Mouse (Mus musculus) heart, embryonic 14.5 days (tissue): ENCODE results near the gene Flt3l. TPM values are rescaled to one million over a fixed set of nuclear protein-coding genes. Genes with fewer than 3 reads are reported as not detected.
"Not testable (repeated sequence)": the region's sequence is repeated elsewhere in the genome, so short reads cannot be mapped to it uniquely, and the experiment has no call there.

Experiments used
- ATAC-seq: fragments of 200-750 bp; cut with Nextera tagmentation; 2 replicates; pipeline ENCODE4 v1.8.0; 2017; ENCODE audit warnings: low read depth, moderate TSS enrichment; ENCODE audit not compliant: insufficient number of reproducible peaks, insufficient read depth, low FRiP score
- H3K27ac ChIP-seq, 2 experiments: fragments of 200-500 bp in 1 of 2; fragments of 300-500 bp in 1 of 2; sonication (generic) in 1 of 2; replicated peaks in 1 of 2; 2 replicates each; pipeline ENCODE4 v1.5.1; 2012 to 2014; ENCODE audit warnings: low read depth in 2 of 2, low read length in 2 of 2, control low read depth in 1 of 2, mild to moderate bottlenecking in 1 of 2, mixed read lengths in 1 of 2; ENCODE audit not compliant: control insufficient read depth in 1 of 2, insufficient read depth in 1 of 2
- H3K27me3 ChIP-seq: fragments of 300-500 bp; sonication (generic); 2 replicates; pipeline ENCODE4 v1.6.1; 2014; ENCODE audit warnings: mild to moderate bottlenecking, low read length, control low read depth; ENCODE audit not compliant: control insufficient read depth, insufficient read depth
- H3K36me3 ChIP-seq: fragments of 300-500 bp; sonication (generic); 2 replicates; pipeline ENCODE4 v1.6.1; 2014; ENCODE audit warnings: mild to moderate bottlenecking, control low read depth, low read length, mixed read lengths; ENCODE audit not compliant: control insufficient read depth, insufficient read depth
- H3K4me1 ChIP-seq, 2 experiments: fragments of 200-500 bp in 1 of 2; fragments of 300-500 bp in 1 of 2; sonication (generic) in 1 of 2; 2 replicates each; pipeline ENCODE4 v1.6.1; 2012 to 2014; ENCODE audit warnings: low read length in 2 of 2, control low read depth in 1 of 2, mixed read lengths in 1 of 2; ENCODE audit not compliant: control insufficient read depth in 2 of 2, insufficient read depth in 2 of 2
- H3K4me2 ChIP-seq: fragments of 300-500 bp; sonication (generic); 2 replicates; pipeline ENCODE4 v1.6.1; 2014; ENCODE audit warnings: mild to moderate bottlenecking, low read length
- H3K4me3 ChIP-seq, 2 experiments: fragments of 200-500 bp in 1 of 2; fragments of 300-500 bp in 1 of 2; sonication (generic) in 1 of 2; 2 replicates each; pipeline ENCODE4 v1.5.1; 2012 to 2014; ENCODE audit warnings: low read length in 2 of 2, mild to moderate bottlenecking in 2 of 2, control low read depth in 1 of 2, low read depth in 1 of 2, moderate library complexity in 1 of 2; ENCODE audit not compliant: control insufficient read depth in 1 of 2, insufficient read depth in 1 of 2
- H3K9ac ChIP-seq: fragments of 300-500 bp; sonication (generic); 2 replicates; pipeline ENCODE4 v1.6.1; 2014; ENCODE audit warnings: mild to moderate bottlenecking, low read length
- H3K9me3 ChIP-seq: fragments of 300-500 bp; sonication (generic); 2 replicates; pipeline ENCODE4 v1.6.1; 2016; ENCODE audit warnings: low read length, control low read depth; ENCODE audit not compliant: control insufficient read depth
- WGBS: fragments of 180-500 bp; shearing (Covaris S2); extraction: QIAGEN DNeasy Blood & Tissue Kit; methylation state at CpG from one replicate; pipeline ENCODE4 v1.1.7; 2014; 5-methylcytosine and 5-hydroxymethylcytosine counted together
- polyA plus RNA-seq: library from polyadenylated mRNA; unstranded; fragments of >200 nt; fragmentation: Nextera tagmentation; extraction: Ambion mirVana; gene quantifications from 2 replicates; pipeline ENCODE4 v1.2.1, GENCODE M21; 2014

The Flt3l gene
- polyA plus RNA-seq, 1 experiment from 2014 or later, result 1.3 TPM

DNA sequence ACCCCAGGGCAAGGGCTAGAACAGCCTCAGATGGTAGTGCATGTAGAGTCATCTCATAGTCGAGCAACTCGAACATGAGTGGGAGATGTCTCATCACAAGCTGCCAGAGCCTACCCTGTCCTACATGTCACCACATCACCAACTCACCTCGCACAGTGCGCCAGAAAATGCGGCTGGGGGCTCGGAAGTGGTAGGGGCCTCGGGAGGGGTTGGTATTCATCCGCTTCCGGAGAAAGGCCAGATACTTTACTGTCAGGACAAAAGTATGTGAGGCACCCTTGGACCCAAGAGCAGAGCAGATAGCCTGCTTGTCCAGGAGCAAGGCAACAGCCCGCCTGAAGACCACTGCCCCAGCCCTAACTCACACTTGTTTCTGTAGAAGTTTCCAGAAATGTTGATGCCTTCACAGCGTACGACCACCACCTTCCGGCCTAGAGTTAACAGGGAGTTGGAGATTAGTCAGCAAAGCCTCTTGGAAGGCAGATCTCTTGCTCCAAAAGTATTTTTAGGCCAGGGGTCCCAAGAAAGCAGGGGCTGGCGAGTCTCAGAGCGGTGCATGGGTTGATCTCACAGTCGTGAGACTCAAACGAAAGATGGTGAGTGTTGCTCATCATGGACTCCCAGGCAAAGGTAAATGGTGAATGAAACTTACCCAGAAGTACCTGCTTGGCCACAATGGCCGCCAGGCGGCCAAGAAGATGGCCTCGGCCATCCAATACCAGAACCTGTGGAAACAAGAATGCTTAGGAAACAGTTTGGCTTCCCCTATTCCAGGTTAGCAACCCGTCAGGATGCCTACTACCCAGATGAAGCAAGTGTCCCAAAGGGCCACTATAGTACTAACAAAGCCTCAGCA lies 9.2 kb downstream of the Flt3l start:
- peaks cover 24 to 37% of the 10 kb centered on the region in 2 experiments for H3K4me1 ChIP-seq
- peak overlapping the region; percentile 65 to 93 for H3K4me3 ChIP-seq
- H3K4me2 ChIP-seq, result peak overlapping the region; percentile 92
- peaks cover 42% of the 10 kb centered on the region for H3K36me3 ChIP-seq
- peak overlapping the region; percentile 99 for H3K9ac ChIP-seq
- H3K27ac ChIP-seq, result peak overlapping the region; percentile 84 to 91
- ATAC-seq, result no peak
- WGBS, result 23% methylated on average over 21 of the region's 21 CpGs
- H3K9me3 ChIP-seq, result no peaks in the 10 kb centered on the region
- H3K27me3 ChIP-seq, result no peaks in the 10 kb centered on the region

DNA sequence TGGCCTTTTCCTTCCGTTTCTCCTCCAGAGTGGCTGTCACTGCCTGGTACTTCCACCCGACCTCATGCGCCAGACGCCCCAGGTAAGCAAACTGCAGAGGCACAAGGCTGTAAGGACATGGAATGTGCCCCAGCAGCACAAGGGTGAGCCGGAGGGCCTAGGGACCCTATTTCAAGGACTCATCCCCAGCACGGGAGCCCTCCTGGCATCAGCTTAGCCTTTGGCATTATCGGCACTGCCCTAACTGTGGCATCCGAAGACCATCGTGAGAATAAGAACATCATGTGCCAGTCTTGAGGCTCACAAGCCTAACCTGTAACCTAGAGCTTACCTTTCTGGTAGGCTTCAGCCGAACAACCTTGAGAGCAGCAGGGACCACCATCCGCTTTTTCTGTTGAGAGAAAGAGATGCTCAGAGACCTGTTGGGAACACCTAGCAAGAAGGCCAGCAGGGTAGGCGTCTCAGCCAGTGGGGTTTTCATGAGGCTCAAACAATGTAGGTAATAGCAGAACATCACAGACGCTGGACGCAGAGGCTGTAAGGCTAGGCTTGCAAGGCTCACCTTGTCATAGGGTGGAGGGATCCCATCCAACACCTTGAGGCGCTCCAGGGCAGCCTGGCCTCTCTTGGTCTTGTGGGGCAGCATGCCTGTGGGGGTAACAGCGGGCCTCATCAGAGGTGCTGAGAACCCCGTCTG lies 9.9 kb downstream of the Flt3l start:
- ATAC-seq, result no peak
- H3K9ac ChIP-seq, result peak overlapping the region; percentile 99
- H3K4me1 ChIP-seq, result peaks cover 24 to 40% of the 10 kb centered on the region in 2 experiments
- H3K4me3 ChIP-seq, result peak overlapping the region; percentile 65 to 93
- H3K36me3 ChIP-seq, result peaks cover 49% of the 10 kb centered on the region
- peak overlapping the region; percentile 84 to 91; a peak in 3 of 4 replicates for H3K27ac ChIP-seq
- peak overlapping the region; percentile 92 for H3K4me2 ChIP-seq
- 74% methylated on average over 17 of the region's 17 CpGs for WGBS
- no peaks in the 10 kb centered on the region for H3K27me3 ChIP-seq
- no peaks in the 10 kb centered on the region for H3K9me3 ChIP-seq

- H3K27me3 ChIP-seq, H3K9ac ChIP-seq, H3K4me3 ChIP-seq, ATAC-seq, H3K4me2 ChIP-seq, H3K9me3 ChIP-seq: not testable (repeated sequence)
- peaks cover 56% of the 10 kb centered on the region for H3K36me3 ChIP-seq
- 70% methylated on average over 5 of the region's 5 CpGs for WGBS
- peaks cover 24 to 40% of the 10 kb centered on the region in 2 experiments for H3K4me1 ChIP-seq
- H3K27ac ChIP-seq, result peak overlapping the region in 1 of 2 experiments; percentile 77; a peak in 1 of 4 replicates
Observed at GRCm38 (mm10) chr7:45125649-45126048, 10.6 kb downstream of the Flt3l start.

GRCm38 (mm10) chr7:45125144-45125600 lies 11.1 kb downstream of the Flt3l start:
- H3K4me2 ChIP-seq, result peak overlapping the region; percentile 47
- no peak for ATAC-seq
- no peaks in the 10 kb centered on the region for H3K27me3 ChIP-seq

GRCm38 (mm10) chr7:45124224-45125143 lies 11.7 kb downstream of the Flt3l start, which contains the start of gene Rps11:
Rps11 (minus strand) TSS chr7:45124439.
- peak; percentile 81 for ATAC-seq
- Histone ChIP-seq H3K4me2 (peak within 1 kb of the TSS; percentile 71), H3K9ac (peak within 1 kb of the TSS; percentile 99), H3K4me3 (peak within 1 kb of the TSS; percentile 81 to 89), H3K27me3 (no peaks in the 10 kb centered on the region), H3K36me3 (peaks cover 67% of the 10 kb centered on the region), H3K4me1 (peaks cover 20 to 36% of the 10 kb centered on the region in 2 experiments), H3K27ac (peak within 1 kb of the TSS; percentile 85 to 90), H3K9me3 (no peaks in the 10 kb centered on the region)
- WGBS, result under 1% methylated on average over 59 of the region's 59 CpGs

More at GRCm38 (mm10) chr7:45125144-45125600, 11.1 kb downstream of the Flt3l start:
- Histone ChIP-seq H3K36me3 (peaks cover 60% of the 10 kb centered on the region), H3K27ac (peak overlapping the region; percentile 5 to 77; a peak in 1 of 4 replicates), H3K9ac (no peak overlapping the region), H3K9me3 (no peaks in the 10 kb centered on the region), H3K4me1 (peaks cover 24 to 40% of the 10 kb centered on the region in 2 experiments), H3K4me3 (no peak overlapping the region)
- WGBS, result 29% methylated on average over 7 of the region's 7 CpGs

- no peaks in the 10 kb centered on the region for H3K27me3 ChIP-seq
- H3K9me3 ChIP-seq, result no peaks in the 10 kb centered on the region
- 21% methylated on average over 12 of the region's 12 CpGs for WGBS
- H3K4me1 ChIP-seq, result peaks cover 19 to 33% of the 10 kb centered on the region in 2 experiments
- ATAC-seq, result no peak
- peak overlapping the region; percentile 81 to 85; a peak in 3 of 4 replicates for H3K27ac ChIP-seq
- H3K4me3 ChIP-seq, result peak overlapping the region; percentile 81 to 89
- peak overlapping the region; percentile 71 for H3K4me2 ChIP-seq
- peaks cover 78% of the 10 kb centered on the region for H3K36me3 ChIP-seq
- H3K9ac ChIP-seq, result peak overlapping the region; percentile 99
Observed at GRCm38 (mm10) chr7:45123186-45123570, 13.1 kb downstream of the Flt3l start.
